Mouse (Mus musculus): ENCODE results near the gene Alox8.

Alox8 gene

DNA sequence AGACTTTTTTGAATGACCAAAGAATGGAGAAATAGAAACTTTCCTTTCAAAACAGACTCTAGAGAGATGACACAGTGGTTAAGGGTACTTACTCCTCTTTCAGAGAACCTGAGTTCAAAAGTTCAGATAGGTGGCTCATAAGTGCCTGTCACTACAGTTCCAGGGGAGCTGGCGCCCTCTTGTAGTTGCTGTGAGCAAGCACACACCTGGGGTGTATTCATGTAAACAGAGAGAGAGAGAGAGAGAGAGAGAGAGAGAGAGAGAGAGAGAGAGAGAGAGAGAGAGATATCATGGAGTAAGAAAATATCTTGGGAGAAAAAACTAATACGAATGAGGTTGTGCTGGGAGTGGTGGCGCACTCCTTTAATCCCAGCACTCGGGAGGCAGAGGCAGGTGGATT is 17.5 kb downstream of the Alox8 start:
- DNase-seq (ENCODE audit: low spot score) = no peak

DNA sequence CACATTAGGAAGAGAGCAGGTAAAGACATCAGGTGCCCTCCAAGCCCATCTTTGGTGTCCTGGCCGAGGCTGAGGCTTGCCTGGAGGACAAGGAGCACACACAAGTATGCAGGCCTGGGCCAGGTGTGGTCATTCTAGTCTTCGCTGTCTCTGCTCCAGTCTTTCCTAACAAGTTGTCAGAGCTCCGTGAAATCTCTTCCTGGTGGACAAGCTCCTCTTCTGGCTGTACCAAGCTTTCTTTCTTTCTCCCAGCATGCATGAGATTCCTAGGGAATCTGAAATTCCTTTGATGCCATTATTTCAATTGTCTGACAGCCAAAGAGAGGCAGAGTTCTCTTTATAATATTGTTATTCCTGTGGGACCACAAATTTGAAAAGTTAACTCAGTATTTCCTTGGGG is 18.1 kb downstream of the Alox8 start:
- DNase-seq (ENCODE audit: low spot score) = no peak

DNA sequence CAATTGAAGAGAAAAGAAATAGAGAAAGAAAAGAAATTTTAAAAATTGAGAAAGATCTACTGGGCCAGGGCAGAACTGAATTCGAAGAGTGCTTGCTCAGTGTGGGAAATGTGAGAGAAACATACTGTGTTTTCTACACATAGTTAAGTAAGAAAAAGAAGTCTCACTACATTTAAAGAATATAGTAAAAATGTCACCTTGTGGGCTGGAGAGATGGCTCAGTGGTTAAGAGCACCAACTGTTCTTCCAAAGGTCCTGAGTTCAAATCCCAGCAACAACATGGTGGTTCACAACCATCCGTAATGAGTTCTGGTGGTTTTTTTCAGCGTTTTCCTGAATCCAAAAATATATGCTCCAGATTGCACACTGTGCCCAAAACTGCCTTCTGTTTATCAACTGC is 19.1 kb downstream of the Alox8 start:
- DNase-seq (ENCODE audit: low spot score) = no peak

DNA sequence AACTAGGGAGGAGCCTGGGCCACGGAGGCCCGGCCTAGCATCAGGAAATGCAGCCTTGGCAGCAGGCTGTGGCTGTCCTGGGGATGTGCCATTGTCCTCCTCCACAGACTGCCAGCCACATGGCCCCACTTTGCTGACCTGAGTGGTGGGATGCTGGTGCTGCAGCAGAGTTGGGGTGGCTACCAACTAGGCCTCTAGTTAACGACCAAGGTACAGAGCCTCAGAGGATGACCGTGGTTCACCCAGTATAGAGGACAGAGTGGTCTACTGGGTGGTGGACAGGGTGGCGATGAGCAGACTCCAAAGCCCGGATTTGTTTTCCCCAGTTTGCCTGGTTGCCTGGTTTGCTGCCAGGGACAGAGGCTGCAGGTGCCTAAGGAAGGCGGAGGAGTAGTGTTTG is 22.9 kb downstream of the Alox8 start:
- no peak for DNase-seq (ENCODE audit: low spot score)

DNA sequence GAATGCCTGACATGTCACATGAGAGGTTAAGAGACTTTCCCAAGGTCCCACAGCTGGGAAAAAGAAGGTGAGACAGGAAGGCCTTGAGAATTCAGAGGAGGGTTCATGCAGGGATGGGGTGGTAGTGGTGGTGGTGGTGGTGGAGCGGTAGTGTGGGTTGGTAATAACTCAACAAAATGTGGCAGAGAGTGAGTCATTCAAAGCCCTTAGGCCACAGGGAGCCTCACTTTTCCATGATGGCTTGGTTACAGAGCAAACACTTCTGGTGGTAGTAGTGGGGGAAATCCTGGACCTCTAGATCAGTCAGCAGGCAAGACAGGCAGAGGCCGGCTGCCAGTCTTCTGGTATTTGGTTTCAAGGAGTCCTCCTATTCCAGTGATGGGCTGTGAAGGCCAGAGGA is 25.0 kb downstream of the Alox8 start:
- DNase-seq (ENCODE audit: low spot score) = no peak

DNA sequence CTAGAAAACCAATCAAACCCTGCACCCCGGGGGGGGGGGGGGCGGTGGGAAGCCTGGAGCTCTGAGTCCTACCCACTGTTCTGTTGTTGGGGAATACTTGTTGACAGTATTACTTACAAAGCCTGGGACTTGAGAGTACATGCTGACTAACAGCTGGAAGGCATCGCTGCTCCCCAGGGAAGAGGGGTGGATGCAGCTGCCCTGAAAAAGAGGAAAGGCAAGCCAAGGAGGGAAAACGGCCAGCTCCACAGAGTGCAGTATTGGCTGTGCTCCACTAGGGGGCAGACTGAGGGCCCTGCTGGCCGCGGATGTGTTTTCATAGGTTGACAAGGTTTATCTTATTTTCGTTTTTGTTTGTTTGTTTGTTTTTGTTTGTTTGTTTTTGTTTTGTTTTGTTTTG is 26.0 kb downstream of the Alox8 start:
- DNase-seq (ENCODE audit: low spot score) = peak; percentile 77

DNA sequence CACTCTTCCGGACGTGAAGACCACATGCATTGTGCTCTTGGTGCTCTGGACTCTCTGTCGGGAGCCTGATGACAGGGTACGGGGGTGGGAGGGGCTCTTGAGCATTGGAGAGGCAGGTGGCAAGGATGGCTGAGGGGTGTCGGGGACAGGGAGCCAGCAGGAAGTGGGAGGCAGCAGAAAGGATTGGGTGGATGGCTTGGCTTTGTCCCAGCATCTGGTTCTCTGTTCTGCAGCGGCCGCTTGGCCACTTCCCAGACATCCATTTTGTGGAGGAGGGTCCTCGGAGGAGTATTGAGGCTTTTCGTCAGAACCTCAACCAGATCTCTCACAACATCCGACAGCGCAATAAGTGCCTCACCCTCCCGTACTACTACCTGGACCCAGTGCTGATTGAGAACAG is 28.3 kb downstream of the Alox8 start:
- DNase-seq (ENCODE audit: low spot score) = no peak

DNA sequence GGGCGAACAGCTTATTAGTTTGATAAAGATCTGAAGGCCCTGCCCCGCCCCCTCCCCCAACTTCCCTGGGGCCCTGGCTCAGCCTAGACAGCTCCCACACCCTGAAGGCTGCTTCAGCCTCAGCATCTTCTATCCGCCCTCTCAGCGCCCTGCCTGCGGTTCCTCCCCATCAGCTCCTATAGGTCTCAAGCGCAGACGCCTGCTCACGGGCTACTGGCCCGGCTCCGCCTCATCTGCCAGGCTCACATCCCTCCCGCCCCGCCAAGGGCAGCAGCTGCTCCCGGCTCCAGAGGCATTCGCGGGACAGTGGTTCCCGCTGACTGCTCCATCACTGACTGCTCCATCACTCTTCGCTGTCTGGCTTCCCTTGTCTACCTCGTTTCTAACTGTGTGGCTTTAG is 40.8 kb downstream of the Alox8 start, which contains the start of gene Alox12b:
TSS of gene Alox12b (plus strand) at position 190 of the 400 bp plus-strand sequence.
- no peak for DNase-seq (ENCODE audit: low spot score)

DNA sequence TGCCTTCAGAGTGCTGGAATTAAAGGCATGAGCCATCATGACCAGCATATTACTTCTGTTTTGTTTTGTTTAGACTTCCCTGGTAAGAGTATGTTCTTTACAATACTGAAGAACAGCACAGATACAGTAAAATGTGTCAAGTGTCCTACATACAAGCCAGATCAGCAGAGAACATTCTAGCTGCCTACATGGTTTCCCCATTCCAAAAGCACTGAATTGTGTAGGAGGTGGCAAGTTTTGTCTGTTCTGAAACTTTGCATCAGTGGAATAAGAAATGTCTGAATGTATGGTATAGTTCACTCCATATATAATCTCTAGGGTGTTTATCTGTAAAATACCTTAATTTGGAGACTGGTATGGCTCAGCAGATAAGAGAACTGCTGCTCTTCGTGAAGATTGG is 42.3 kb downstream of the Alox8 start:
- no peak for DNase-seq (ENCODE audit: low spot score)

DNA sequence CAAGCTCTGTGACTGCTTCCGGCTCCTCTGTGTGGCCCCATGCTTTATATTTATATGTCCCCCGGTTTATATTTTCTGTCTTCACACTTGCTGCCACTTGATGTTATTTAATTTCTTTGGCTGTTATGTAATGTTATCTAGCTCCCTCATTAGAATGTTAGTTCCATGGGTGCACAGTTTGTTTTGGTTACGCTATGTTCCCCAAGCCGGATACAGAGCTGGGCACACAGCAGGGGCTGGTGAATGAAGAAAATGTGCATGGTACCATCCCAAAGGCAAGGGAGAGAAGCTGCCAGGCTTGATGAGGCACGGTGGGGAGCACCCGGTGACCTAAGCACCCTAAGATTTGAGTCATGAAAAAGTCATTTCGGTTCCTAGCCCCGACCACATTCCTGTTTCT is 43.8 kb downstream of the Alox8 start:
- no peak for DNase-seq (ENCODE audit: low spot score)

DNA sequence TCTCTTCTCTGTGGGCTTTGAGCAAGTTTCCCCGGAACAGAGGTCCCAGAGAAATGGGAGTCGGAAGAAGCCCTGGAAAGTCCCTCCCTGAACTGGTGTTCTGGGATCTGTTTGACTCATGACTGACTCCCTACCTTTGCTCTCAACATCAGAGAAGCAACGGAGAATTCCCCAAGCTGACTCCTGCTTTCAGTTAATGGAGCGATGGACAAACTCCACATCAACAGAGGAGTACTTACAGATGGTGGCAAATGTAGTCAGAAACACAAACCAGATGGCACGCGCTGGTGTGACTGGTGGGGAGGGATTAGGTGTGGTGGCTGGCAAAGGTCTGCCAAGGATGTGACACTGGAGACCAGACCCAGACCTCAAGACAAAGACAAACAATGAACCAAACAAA is 46.6 kb downstream of the Alox8 start:
- no peak for DNase-seq (ENCODE audit: low spot score)

DNA sequence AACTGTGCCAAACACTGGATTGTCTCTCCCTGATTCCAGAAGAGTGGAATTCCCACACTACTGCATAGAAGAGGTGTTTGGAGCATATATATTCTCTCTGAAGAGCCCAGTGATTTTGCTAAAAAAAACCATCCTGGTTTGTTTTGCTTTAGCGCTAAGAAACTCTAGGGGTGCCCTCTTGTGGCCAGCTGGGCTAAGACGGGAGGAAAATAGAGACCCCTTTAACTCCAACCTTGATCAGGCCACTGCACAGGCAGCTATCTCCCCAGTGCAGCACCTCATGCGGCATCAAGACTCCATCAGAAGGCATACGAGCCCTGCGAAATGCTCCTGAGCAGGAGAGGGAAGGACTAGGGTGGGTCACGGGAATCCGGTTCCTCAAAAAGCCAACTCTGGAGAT is 47.2 kb downstream of the Alox8 start:
- peak; percentile 51 for DNase-seq (ENCODE audit: low spot score)

DNA sequence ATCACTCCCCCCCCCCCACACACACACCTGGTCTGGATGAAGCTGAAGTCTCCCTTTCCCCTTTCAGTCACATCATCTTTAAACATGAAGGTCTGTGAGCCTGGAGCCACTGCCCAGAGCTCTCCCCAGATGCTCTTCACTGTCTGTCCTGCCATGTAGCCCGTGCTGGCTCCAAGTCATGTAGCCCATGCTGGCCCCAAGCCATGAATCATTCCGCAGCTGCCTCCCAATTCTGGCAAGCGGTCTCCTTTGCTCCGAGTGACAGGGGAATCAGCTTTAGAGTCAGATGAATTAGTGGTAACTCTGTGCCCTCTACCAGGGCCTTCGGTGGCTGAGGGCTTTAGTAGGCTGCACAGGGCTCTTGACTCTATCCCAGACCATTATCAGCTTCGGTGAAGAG is 47.9 kb downstream of the Alox8 start:
- DNase-seq (ENCODE audit: low spot score) = no peak

DNA sequence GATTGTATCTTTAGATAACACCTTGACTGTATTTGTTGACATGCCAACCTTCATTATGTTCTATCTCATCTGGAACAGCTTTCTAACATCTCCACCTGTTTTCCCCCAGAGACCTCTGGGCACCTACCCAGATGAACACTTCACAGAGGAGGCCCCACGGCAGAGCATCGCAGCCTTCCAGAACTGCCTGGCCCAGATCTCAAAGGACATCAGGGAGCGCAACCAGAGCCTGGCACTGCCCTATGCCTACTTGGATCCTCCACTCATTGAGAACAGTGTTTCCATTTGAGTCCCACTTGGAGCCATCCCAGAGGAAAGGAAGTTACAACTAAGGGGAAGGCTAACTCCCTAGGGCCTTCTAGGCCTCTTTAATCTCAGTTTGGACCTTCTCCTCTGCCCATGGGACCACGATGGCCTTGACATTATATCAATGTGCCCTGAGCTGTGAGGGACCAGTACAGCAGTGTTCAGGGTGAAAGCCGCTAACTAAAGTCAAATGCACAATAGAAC is 49.1 kb downstream of the Alox8 start:
- peak; percentile 75 for DNase-seq (ENCODE audit: low spot score)

DNA sequence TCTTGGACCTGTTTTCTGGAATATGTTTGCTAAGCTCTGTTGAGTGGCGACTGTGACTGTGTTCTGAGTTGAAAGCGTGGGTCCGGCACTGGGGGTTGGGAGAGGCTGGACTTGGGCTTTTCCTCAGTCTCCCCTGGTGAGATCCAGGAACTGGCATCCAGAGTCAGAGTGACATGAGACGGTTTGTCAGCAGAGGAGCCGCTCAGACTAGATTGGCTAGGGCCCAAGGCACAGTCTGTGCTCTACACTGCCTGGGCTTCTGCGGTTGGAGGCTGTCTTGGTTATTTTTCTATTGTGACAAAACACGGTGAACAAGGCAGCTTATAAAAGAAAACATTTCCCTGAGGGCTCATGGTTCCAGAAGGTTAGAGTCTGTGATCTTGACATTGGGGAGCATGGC is 50.1 kb downstream of the Alox8 start:
- DNase-seq (ENCODE audit: low spot score) = peak; percentile 73

DNA sequence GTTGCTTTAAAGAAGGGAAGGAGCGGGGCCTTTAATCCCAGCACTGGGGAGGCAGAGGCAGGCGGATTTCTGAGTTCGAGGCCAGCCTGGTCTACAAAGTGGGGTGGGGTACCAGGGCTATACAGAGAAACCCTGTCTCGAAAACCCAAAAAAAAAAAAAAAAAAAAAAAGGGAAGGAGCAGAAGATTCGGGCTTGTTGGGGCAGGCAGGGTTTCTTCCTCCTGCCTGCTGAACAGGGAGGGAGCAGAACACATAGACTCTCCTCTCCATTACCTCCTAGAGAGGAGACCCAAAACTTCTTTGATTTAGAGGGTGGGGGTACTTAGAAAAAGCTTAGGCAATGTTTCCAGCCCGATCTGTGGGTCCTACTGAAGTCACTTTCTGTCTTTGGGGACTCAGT is 62.3 kb downstream of the Alox8 start:
- DNase-seq (ENCODE audit: low spot score) = no peak

DNA sequence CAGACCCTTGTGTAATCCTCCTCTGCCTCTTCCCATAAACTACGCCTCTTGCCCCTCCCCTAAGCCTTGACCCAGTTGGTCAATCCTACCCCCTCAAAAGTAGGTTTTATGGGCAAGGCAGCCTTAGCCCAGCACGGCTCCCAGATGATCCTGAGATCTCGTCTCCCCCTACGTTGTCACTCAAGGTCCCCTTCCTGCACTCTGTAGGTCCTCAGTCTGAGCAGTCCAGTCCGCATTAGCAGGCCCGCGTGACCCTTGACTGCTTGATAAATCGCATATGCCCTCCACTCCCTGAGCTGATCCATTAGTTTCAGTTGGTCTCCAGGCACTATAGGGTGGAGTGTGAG is 63.0 kb downstream of the Alox8 start:
- no peak for DNase-seq (ENCODE audit: low spot score)

Data from testis, postnatal 14 days (tissue).